Comparison of ENCODE assay signal across 30 mouse cellular contexts in the genomic region with DNA sequence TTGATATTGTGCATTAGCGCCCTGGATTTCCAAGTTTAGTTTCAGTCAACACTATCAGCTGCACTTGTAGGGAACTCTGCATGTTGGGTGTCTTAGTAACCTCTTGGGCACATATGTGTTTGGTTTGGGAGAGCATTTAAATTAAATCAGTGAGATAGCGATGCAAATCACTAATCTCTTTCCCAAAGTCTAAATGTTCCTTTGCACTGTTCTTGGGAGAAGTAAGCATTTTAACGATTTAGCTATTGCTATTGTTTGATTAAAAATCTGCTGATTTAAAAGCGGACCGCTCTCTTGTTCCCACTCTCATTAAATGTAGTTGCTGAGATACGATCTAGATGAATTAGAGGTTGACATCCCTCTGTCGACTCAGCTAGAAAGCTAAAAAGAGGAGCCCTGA.
DNase-seq lines count a peak whose midpoint lies in the region; ATAC-seq and TF ChIP-seq lines count a peak whose summit lies in the region.
"Had no signal": no experiment of that assay in that cellular context is flagged by ENCODE, and none has a peak within 500 bp of the region (broad histone marks: within the 10 kb centered on the region; RNA-seq: fewer than 3 reads in every experiment).

No protein-coding gene starts in this region.

- ATAC-seq in forebrain, embryonic 13.5 days: no peak
- ATAC-seq in forebrain, postnatal 0 days: no peak
- no peak for ATAC-seq in heart, embryonic 14.5 days (ENCODE audit: insufficient number of reproducible peaks, insufficient read depth, low FRiP score, low read depth)
- ATAC-seq in midbrain, embryonic 12.5 days (ENCODE audit: low FRiP score, low read depth): no peak
- no peak for ATAC-seq in midbrain, postnatal 0 days (ENCODE audit: low FRiP score)
- ATAC-seq: activated CD4-positive, CD25-positive, alpha-beta regulatory T cell, adult 4 months; hindbrain, embryonic 16.5 days; liver, embryonic 12.5 days; liver, postnatal 0 days; midbrain, embryonic 15.5 days had no signal

- 15% methylated on average over 7 of the region's 7 CpGs for WGBS in forebrain, embryonic 13.5 days
- 27% methylated on average over 7 of the region's 7 CpGs for WGBS in forebrain, postnatal 0 days
- 69% methylated on average over 7 of the region's 7 CpGs for WGBS in heart, embryonic 14.5 days
- 31% methylated on average over 7 of the region's 7 CpGs for WGBS in midbrain, embryonic 12.5 days
- WGBS in midbrain, postnatal 0 days: 39% methylated on average over 7 of the region's 7 CpGs

- TF ChIP-seq CTCF in forebrain, postnatal 0 days (IDR thresholded peaks at IDR 0.05; ENCODE audit: low read depth): no peak
- no peak for TF ChIP-seq CTCF in midbrain, postnatal 0 days (IDR thresholded peaks at IDR 0.05)

- H3K4me1 ChIP-seq in forebrain, embryonic 13.5 days: peaks cover 37% of the 10 kb centered on the region
- H3K4me1 ChIP-seq in forebrain, postnatal 0 days (ENCODE audit: insufficient read depth): no peaks in the 10 kb centered on the region
- peaks cover 0 to 29% of the 10 kb centered on the region in 2 experiments; a peak in 3 of 4 replicates for H3K4me1 ChIP-seq in heart, embryonic 14.5 days (ENCODE audit: control insufficient read depth in 2 of 2, insufficient read depth in 2 of 2, low read length in 2 of 2)
- peaks cover 28% of the 10 kb centered on the region for H3K4me1 ChIP-seq in midbrain, embryonic 12.5 days
- no peaks in the 10 kb centered on the region for H3K4me1 ChIP-seq in midbrain, postnatal 0 days (ENCODE audit: insufficient read depth, low read length)
- H3K4me1 ChIP-seq: kidney, embryonic 15.5 days; liver, embryonic 12.5 days had no signal

- no peak overlapping the region for H3K9ac ChIP-seq in forebrain, embryonic 13.5 days
- H3K9ac ChIP-seq in forebrain, postnatal 0 days: no peak overlapping the region
- 0 out of 2 replicates have a peak overlapping the region, but pooled peaks have one; percentile 11 for H3K9ac ChIP-seq in heart, embryonic 14.5 days (ENCODE audit: low read length)
- H3K9ac ChIP-seq in midbrain, embryonic 12.5 days (replicated peaks): no peak overlapping the region
- no peak overlapping the region for H3K9ac ChIP-seq in midbrain, postnatal 0 days (replicated peaks; ENCODE audit: low read length, poor library complexity, severe bottlenecking)
- H3K9ac ChIP-seq: embryonic facial prominence, embryonic 13.5 days; kidney, embryonic 15.5 days; liver, embryonic 12.5 days; liver, postnatal 0 days; midbrain, embryonic 15.5 days; neural tube, embryonic 13.5 days had no signal

- no peaks in the 10 kb centered on the region for H3K9me3 ChIP-seq in forebrain, embryonic 13.5 days (replicated peaks)
- H3K9me3 ChIP-seq in forebrain, postnatal 0 days (ENCODE audit: low read length): no peaks in the 10 kb centered on the region
- no peaks in the 10 kb centered on the region for H3K9me3 ChIP-seq in heart, embryonic 14.5 days (ENCODE audit: control insufficient read depth, low read length)
- H3K9me3 ChIP-seq in midbrain, embryonic 12.5 days: no peaks in the 10 kb centered on the region
- H3K9me3 ChIP-seq in midbrain, postnatal 0 days (ENCODE audit: low read length): no peaks in the 10 kb centered on the region
- H3K9me3 ChIP-seq: embryonic facial prominence, embryonic 13.5 days; kidney, embryonic 15.5 days; liver, embryonic 12.5 days; midbrain, embryonic 15.5 days; neural tube, embryonic 13.5 days had no signal

- 0 out of 2 replicates have a peak, but pooled peaks cover 7% of the 10 kb centered on the region for H3K36me3 ChIP-seq in forebrain, embryonic 13.5 days (ENCODE audit: poor library complexity, severe bottlenecking)
- H3K36me3 ChIP-seq in forebrain, postnatal 0 days (ENCODE audit: insufficient read depth): no peaks in the 10 kb centered on the region
- 0 out of 2 replicates have a peak, but pooled peaks cover 7% of the 10 kb centered on the region for H3K36me3 ChIP-seq in heart, embryonic 14.5 days (ENCODE audit: control insufficient read depth, insufficient read depth, low read length)
- no peaks in the 10 kb centered on the region for H3K36me3 ChIP-seq in midbrain, embryonic 12.5 days
- no peaks in the 10 kb centered on the region for H3K36me3 ChIP-seq in midbrain, postnatal 0 days (ENCODE audit: insufficient read depth, low read length)
- H3K36me3 ChIP-seq: embryonic facial prominence, embryonic 13.5 days; kidney, embryonic 15.5 days; midbrain, embryonic 15.5 days; neural tube, embryonic 13.5 days had no signal

- peak; percentile 12 for DNase-seq in embryo, embryonic 10.5 days (ENCODE audit: low spot score)
- no peak for DNase-seq in embryo, embryonic 10 days (ENCODE audit: low spot score)
- no peak for DNase-seq in forebrain, postnatal 0 days
- no peak for DNase-seq in heart, postnatal 14 days
- DNase-seq in midbrain, postnatal 0 days (ENCODE audit: low spot score): no peak
- DNase-seq: adrenal gland, adult 2 months; adrenal gland, postnatal 36 days; cerebellum, adult 2 months; cerebellum, postnatal 14 days; gastrocnemius, postnatal 10 days; heart, postnatal 10 days; kidney, adult 18-20 months; kidney, postnatal 25 days; left cerebral cortex, postnatal 4 days; liver, postnatal 0 days; lung, postnatal 36 days; thymus, adult 2 months; thymus, postnatal 36 days had no signal

- peak overlapping the region; percentile 35; the same call in 1 of the 2 replicates for H3K4me2 ChIP-seq in forebrain, embryonic 13.5 days
- H3K4me2 ChIP-seq in forebrain, postnatal 0 days (ENCODE audit: low read depth): no peak overlapping the region
- no peak overlapping the region for H3K4me2 ChIP-seq in heart, embryonic 14.5 days (ENCODE audit: low read length)
- no peak overlapping the region for H3K4me2 ChIP-seq in midbrain, embryonic 12.5 days (replicated peaks)
- no peak overlapping the region for H3K4me2 ChIP-seq in midbrain, postnatal 0 days (ENCODE audit: low read depth, low read length, poor library complexity, severe bottlenecking)
- H3K4me2 ChIP-seq: embryonic facial prominence, embryonic 13.5 days; kidney, embryonic 15.5 days; liver, embryonic 12.5 days; midbrain, embryonic 15.5 days; neural tube, embryonic 13.5 days had no signal

- peak overlapping the region; percentile 11; the same call in 1 of the 2 replicates for H3K27ac ChIP-seq in forebrain, embryonic 13.5 days
- H3K27ac ChIP-seq in forebrain, postnatal 0 days (ENCODE audit: low read depth, low read length): no peak overlapping the region
- peak overlapping the region in 1 of 2 experiments; percentile 55; a peak in 2 of 4 replicates for H3K27ac ChIP-seq in heart, embryonic 14.5 days (replicated peaks in 1 of 2; ENCODE audit: control insufficient read depth in 1 of 2, insufficient read depth in 1 of 2, low read depth in 2 of 2, low read length in 2 of 2)
- H3K27ac ChIP-seq in midbrain, embryonic 12.5 days (replicated peaks): 0 out of 2 replicates have a peak overlapping the region, but pooled peaks have one; percentile 39
- no peak overlapping the region for H3K27ac ChIP-seq in midbrain, postnatal 0 days (ENCODE audit: low read depth, low read length)
- H3K27ac ChIP-seq: embryonic facial prominence, embryonic 13.5 days; kidney, embryonic 15.5 days; liver, embryonic 12.5 days; midbrain, embryonic 15.5 days; neural tube, embryonic 13.5 days had no signal

- H3K27me3 ChIP-seq in forebrain, embryonic 13.5 days: peaks cover 9% of the 10 kb centered on the region; the same call in 1 of the 2 replicates
- no peaks in the 10 kb centered on the region for H3K27me3 ChIP-seq in forebrain, postnatal 0 days (ENCODE audit: insufficient read depth, low read length)
- H3K27me3 ChIP-seq in heart, embryonic 14.5 days (ENCODE audit: control insufficient read depth, insufficient read depth, low read length): no peaks in the 10 kb centered on the region
- H3K27me3 ChIP-seq in midbrain, embryonic 12.5 days: peaks cover 9% of the 10 kb centered on the region
- no peaks in the 10 kb centered on the region for H3K27me3 ChIP-seq in midbrain, postnatal 0 days (ENCODE audit: insufficient read depth, low read length)
- H3K27me3 ChIP-seq: CH12.LX; embryonic facial prominence, embryonic 13.5 days; kidney, embryonic 15.5 days; liver, embryonic 12.5 days; midbrain, embryonic 15.5 days; neural tube, embryonic 13.5 days had no signal

- no peak overlapping the region for H3K4me3 ChIP-seq in forebrain, embryonic 13.5 days
- H3K4me3 ChIP-seq in forebrain, postnatal 0 days (ENCODE audit: low read depth, low read length): no peak overlapping the region
- no peak overlapping the region for H3K4me3 ChIP-seq in heart, embryonic 14.5 days (ENCODE audit: control insufficient read depth in 1 of 2, insufficient read depth in 1 of 2, low read depth in 1 of 2, low read length in 2 of 2)
- no peak overlapping the region for H3K4me3 ChIP-seq in midbrain, embryonic 12.5 days
- no peak overlapping the region for H3K4me3 ChIP-seq in midbrain, postnatal 0 days (ENCODE audit: low read depth, low read length)
- H3K4me3 ChIP-seq: embryonic facial prominence, embryonic 13.5 days; kidney, embryonic 15.5 days; liver, embryonic 12.5 days; midbrain, embryonic 15.5 days; myocyte; neural tube, embryonic 13.5 days had no signal

- intact Hi-C loops in heart, postnatal 14 days (cut with DNase I): no loop called here

Comparison
In these comparisons a context has a peak if more than half of its experiments do, and no peak if none do; other contexts are left out.
1. H3K27ac ChIP-seq: peak in forebrain, embryonic 13.5 days (single experiment) and midbrain, embryonic 12.5 days (single experiment); none in forebrain, postnatal 0 days (single experiment) and midbrain, postnatal 0 days (single experiment).